Mouse (Mus musculus) induced T-regulatory cell, adult 2 months (primary cell): Measurements from ENCODE around the gene Rcsd1.

Experiments
- DNase-seq: peaks from one replicate; pipeline ENCODE4 v3.0.0-alpha.2; 2012; ENCODE audit warnings: low read depth

Rcsd1 gene

DNA sequence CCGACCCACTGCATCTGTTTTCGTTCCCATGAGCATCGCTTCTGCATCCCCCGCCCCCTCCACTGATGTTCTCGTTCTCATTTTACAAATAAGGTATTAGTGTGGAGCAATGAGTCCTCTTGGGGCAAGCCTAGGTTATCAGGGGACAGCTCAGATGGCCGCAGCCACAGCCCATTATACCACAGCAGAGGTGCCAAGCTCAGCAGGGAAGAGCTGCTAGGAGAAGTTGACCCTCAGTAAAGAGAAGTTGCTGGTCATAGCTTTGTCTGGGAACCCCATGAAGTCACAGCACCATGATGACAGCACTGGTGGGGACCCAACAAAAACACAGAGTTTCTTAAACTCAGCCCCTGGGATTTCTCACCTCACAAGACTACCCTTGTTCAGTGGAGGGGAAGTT lies 47.8 kb downstream of the Rcsd1 start:
- DNase-seq = no peak

DNA sequence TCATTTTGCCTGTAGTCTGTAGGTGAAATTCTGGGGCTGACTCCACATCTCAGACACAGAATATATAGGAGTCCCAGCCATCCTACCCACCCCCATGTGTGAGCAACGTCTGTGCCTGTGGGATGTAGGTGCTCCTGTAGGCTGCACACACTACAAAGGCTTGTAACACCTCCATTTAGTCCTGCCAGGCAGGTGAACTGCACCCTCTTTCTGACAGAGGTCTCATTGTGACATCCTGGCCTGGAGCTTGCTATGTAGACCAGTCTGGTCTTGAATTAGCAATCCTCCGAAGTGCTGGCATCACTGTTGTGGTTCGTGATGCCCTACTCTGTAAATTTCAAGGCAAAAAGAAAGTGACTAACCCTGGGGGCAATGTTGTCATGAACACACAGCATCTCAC lies 48.4 kb downstream of the Rcsd1 start:
- no peak for DNase-seq

DNA sequence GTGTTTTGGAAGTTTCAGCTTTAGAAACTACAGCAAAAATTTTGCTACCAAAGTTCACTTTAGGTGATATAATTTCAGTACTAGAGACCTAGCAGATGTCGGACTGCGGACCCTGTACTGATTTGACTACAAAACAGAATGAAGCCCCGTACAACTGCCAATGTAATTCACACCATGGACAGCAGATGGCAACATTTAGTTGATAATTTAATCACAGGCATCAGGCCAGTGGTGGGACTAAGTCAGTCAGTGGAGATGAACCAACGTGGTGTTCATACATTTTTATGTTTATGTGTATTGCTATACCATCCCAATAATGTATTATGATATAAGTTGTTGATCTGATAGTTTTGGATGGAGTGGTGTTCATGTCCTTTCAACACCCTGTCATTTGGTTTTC lies 48.8 kb downstream of the Rcsd1 start:
- DNase-seq = peak; percentile 79

DNA sequence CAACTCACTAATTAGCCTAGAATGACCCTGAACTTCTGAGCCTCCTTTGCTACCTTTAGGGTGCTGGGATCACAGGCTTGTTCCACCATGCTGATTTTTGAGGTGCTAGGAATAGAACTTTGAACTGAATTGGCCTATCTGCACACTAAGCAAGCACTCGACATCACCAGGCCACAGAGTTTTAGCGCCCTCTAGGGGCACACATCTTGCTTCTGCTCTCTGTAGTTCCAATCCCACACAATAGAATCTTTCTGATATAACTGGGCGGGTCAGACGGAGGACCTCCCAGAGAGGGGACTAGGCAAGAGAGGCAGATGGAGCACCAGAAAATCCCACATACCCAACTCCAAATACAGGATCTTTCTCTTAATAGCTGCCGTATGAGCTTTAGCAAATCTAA lies 51.0 kb downstream of the Rcsd1 start:
- peak; percentile 80 for DNase-seq

DNA sequence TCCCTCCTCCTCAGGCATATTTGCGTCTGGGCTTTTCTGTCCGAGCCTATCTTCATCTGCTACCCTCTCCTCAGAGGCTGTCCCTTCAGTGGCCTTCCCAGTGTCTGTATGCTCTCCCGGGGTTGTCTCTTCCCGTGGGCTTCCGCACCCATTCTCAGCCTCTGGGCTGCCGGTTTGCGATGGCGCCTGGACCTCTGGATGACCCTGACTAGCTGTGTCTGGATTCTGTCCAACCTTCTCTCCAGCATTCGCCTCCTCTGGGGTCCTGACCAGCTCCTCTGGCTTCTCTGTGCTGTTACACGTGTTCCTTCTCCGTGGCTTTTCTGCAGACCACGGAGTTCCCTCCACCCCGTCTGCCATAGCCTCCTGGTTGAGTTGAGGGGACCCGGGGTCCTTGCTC lies 54.1 kb downstream of the Rcsd1 start:
- DNase-seq = no peak

DNA sequence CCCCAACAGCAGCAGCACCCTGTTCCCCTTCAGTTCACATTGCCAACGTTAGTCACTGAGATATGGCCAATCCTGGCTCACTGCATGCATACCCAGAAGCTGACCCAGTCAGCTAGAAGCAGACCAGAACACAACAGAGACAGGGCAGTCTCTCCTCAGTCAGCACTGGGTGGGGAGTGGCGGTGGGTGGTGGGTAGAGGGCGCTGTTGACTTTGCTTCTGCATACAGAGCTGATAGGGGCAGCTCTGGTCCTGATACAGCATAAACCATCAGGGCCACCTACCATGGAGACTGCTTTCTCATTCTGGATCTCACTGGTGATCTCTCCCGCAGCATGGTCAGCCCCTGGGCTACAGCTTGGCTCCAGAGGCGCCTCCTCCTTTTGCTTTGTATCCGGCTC lies 54.5 kb downstream of the Rcsd1 start:
- peak; percentile 49 for DNase-seq

DNA sequence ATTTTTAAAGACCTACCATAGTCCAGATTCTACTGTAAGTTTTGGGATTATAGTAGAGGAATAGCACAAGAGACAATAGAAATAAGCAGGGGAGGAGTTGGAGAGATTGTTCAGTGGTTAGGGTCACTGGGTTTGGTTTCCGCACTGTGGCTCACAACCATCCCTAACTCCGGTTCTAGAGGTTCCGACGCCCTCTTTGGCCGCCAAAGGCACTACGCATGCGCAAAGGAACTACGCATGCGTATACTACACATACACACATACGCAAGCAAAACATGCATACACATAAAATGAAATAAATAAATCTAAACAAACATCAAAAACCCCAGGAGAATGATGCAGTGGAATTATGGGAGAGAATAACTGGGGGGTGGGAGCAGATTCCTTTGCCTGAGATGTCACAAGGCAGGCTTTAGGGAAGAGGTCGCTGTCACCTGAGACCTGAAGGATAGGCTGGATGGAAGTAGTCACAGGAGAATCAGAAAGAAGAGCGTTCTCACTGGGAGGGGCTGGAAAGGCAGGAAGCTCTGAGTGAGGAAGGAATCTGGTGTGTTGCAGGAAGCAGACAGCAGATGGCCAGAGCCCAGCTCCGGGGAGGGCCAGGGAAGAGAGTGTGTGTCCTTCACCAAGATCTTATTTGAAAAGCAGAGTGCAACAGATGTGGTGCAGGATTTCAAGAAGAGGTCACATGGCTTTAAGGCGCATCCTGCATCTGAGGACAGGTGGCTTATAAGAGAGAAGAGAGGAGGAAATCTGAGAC lies 56.3 kb downstream of the Rcsd1 start:
- DNase-seq = no peak

DNA sequence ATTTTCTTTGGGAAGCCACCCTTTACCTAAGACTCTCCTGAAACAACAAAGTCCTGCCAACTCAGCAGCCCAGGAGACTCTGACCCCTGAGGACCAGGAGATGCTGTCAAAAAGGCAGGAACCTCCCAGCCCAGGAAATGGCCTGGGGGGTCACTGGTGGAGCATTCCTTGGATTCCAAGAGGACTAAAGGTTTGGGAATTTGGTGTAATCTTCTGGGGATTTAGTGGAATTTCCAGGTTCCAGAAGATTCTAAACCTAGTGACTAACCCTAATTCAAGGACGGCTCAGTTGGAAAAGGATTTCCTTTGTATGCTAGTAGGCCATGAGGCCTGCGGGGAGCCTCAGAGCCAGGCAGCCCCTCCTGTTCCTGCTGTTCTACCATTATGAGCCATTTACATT lies 57.0 kb downstream of the Rcsd1 start:
- DNase-seq = no peak

DNA sequence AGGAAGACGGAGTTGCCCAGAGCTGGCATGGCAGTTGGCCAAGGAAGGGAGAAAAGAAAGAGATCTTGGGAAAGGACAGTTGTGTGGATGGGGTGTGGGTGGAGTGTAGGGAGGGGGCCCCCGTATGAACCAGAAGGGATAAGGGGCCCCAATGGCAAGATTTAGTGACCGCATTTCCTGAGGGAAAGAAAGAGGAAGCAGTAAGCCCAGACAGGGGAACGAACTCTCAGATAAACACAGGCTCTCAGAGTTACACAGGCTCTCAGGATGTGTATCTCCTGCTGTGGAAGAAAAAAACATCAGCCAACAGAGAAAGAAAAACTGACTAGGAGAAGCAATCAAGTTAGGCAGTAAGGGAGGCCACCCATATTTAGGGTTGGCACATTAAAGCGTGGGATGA lies 58.4 kb downstream of the Rcsd1 start:
- no peak for DNase-seq

DNA sequence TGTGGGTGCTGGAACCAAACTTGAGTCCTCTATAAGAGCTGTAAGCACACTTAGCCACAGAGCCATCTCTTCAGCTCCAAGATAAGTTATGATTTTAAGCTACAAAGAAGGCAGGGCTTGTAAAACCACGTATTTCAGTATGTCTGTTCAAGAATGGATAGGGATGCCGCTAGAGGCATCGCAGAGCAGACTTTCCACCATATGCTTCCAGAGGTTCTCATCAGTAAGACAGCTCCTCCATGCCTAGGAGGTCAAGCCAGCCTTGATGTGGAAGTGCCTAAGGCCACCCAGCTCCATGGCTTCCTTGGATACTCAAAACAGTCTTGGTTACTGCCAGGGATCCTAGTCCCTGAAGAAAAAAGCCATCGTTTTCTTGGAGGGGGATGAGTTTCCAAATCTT lies 64.5 kb downstream of the Rcsd1 start:
- DNase-seq = no peak

DNA sequence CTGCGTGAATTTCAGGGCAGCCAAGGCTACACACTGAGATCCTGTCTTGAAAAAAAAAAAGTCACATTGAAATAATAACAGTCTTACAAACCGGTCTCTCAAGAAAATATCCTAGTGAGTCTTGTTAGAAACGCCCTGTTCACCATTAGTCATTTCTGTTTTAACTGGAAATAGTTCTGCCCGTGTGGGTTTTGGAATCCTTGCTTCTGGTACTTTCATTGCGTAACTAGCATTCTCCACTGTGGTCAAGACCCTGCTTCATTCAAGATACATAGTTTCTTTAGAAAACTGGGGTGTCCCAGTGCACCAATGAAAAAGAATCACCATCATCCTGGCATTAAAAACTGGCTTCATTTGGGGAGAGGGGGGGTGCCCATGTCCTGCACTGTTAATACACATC lies 65.8 kb downstream of the Rcsd1 start:
- peak; percentile 32 for DNase-seq

DNA sequence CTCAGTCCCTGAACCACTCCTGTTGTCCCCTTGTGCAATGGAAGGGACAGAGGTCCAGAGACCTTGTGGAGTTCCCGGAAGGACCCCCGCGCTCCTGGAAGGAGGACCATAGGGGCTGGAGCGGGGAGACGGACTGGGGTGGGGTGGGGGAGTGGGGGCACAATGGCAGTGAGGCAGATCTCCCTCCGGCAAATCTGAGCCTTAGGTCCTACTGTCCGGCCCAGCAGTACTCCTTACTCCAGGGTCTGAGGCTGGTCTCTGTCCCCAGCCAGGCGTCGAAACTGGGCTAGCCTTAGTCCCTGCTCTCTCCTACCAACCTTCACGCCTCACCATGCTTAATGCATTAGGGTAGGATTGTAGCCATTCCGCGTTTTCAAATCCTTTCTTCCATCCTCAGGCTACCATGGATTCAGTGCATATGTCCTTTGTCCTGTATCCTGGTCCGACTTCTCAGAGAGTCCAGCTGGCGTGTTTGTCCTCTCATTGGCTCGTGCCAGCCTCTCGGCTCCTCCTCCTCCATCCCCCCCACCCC lies 66.7 kb downstream of the Rcsd1 start:
- DNase-seq = peak; percentile 52

DNA sequence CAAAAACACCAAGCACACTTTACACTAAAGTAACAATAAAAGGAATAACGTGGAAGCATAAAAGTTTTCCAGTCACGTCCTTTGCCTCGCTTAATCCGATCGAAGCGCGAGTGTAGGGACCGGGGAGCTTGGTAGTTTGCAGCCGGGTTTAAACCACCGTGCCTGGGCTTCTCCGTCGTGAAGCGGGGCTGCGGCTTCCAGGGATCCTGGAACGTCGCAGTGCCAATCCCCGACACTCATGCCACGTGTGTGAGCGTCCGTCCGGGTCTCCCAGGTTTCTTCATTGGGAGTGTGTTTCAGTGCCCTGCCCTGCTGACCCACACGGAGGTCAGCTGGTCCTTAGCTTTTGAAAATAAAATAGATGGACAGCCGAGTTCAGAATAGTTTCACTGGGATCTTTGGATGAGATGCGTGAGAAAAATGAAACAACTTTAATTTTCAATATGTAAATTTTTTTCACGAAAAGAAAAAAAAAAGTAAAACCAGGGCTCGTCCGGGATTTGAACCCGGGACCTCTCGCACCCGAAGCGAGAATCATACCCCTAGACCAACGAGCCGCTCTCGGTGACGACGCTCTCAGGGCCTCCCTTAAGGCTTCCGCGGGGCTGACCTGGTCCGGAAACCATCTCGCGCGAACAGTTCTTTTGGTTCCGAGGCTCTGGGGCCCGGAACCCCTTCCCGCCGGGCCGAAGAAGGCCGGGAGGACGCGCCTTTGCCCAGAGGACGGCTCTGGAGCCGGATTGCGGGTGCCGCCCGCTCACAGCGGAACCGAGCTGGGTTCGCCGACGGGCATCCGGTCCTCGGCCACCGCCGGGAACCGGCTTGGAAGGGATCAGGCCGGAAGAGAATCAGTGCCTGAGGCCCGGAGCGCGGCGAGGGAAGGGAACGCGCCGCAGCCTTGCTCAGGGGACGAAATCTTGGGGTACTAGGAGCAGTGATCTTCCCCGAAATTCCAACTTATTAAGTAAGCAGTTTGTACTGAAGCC lies 67.5 kb downstream of the Rcsd1 start:
- DNase-seq = peak; percentile 93

DNA sequence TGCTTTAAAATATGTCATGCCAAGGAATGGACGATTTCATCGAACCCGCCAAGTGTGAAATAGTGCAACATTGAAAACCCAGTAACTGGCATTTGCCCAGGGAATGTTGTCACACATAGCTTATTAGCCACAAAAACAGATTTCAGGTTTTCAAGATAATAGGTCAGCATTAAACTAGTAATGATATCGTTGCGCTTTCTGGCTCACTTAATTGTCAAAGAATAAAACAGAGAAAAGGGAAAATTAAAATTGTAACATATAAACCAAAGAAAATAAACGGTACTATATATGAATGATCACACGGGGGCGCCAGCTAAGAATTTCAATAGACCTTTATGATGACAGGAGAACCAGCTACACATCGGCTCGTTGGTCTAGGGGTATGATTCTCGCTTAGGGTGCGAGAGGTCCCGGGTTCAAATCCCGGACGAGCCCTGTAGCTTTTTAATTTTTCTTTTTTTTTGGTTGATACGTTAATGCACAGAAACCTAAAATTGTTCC lies 68.2 kb downstream of the Rcsd1 start:
- peak; percentile 95 for DNase-seq

DNA sequence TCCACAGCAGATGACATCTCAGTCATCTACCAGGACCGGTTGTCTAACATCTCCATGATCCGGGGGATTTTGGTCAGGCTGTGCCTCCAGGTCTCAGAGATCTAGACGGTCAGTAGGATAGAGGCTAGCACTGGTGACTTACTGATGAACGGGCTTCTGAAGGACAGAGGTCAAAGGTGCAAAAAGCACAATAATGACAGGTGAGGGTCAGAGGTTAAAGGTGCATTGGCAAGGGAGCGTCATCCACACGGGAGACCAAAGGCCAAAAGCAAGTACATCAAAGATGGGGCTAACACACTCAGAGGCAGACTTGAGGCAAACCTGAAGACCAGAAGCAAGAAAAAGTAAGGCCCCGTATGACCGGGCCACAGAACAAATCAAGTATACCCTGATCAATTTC lies 73.3 kb downstream of the Rcsd1 start:
- no peak for DNase-seq

DNA sequence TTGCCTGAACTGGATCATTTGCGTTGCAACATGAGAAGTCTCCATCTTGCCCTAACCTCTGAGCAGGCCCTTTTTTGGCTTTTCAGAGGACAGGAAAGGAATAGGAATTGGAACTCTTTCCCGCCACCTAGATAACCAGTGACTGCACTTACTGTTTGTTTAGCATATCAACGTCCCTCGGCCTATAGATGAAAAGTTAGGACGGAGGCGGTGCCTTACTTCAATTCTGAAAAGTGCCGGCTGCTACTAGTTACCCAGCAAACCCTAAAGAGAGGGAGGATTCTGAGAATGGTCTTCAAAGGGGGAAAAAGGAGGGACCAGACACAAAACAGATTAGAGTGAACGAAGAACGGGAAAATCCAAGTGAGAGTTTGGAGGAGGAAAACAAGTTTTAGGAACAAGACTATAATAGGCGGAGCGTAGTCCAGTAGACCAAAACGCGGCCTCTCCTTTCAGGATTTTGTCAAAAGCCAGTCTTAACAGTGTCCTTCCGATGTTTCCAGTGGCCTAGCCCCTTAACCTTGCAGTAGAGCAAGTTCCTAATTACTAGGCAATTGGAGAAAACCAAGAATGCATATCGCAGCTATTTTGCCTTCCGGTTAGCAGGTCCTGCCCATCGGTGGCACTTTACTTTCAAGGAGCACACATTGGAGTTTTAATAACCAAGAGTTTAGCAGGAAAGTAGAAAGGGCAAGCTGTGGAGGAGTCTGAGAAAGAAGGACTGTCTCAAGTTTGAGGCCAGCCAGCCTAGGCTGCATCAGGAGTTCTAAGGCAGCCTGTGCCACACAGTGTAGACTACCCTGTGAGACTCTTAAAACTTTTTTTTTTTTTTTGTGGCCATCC lies 74.3 kb downstream of the Rcsd1 start:
- peak; percentile 12 for DNase-seq

DNA sequence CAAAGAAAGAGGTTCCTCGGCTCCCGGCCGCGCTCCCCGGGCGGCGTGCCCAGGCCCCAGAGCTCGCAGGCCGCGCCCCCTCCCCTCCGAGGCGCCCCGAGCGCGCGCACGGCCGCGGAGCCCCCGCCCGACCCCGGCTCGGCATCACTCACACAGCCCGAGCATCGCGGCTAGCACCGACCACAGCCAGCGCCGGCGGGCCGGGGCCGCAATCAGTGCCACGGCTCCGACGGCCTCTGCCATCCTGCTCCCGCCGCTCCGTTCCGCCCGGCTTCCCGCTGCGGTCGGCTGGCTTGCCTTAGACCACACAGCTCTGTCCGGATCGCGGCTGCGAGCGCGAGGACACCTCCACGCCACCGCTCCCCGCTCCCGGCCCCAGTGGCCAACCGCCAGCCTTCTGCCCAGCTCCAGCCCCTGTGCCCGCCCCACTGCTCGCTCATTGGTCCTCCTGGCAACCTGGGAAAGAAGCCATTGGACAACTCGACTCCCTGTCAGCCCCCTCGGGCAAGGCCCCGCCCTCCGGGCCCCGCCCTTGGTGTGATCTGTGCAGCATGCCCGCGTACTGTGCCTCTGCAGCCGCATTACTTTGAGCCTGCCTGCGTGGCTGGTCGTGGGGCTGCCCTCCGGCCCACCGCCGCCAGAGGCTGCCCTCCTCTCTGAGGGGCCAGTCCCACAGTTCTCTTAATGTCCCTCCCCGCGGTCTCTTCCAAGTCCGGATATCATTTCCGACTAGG lies 75.2 kb downstream of the Rcsd1 start, which contains the start of gene Mpzl1:
TSS of gene Mpzl1 (minus strand) at position 388 of the 734 bp plus-strand sequence.
- peak; percentile 97 for DNase-seq

DNA sequence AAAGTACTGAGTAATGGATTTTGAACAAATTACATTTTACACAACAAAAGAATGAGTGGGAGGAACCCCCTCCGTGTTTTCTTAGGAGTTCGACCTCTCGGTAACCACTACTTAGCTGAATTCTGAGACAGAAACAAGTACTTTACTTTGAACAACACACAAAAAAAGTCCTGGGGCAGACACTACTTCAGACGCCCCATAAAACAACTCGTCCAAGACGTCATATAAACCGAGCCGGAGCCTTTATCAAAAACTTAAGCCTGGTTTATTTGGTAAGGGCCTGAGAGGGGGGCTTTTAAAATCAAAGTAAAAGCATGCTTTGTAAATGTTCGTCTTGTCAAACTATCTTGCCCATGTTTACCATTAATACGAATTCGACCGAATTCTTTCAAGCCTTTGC lies 76.2 kb downstream of the Rcsd1 start:
- DNase-seq = no peak

DNA sequence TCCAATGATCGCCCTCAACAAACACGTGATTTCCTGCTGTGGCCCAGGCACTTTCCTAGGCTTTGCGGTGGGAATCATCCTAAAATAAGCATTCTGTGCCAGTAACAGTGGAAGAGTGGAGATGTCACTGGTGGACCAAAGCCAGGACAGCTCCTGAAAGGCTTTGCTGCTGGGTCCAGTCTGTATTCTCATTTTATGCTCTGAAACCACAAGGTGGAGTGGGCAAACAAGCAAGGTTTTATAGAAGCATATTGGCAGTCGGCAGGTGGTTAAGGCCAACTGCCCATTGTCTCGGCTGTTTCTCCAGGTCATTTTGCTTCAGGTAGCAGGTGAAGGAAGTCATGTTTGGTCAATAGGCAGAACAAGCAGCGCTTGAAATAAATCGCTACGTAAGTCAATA lies 78.4 kb downstream of the Rcsd1 start:
- no peak for DNase-seq

DNA sequence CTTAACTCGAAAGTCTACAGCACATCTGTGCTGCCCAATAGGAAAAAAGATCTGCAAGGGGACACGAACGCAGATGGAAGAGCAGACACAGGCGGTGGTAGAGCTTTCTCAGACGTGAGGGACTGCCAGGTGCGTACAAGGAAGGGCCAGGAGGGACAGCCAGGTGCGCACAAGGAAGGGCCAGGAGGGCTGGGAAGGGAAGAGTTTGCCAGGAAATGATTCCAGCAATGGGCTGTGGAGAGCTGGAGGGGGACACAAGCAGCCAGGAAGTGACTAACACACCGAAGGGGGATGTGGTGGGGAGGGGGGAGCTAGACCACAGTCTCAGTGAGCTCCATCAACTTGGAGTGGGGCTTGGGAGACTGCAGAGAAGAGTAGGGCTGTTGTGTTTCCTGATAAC lies 79.6 kb downstream of the Rcsd1 start:
- DNase-seq = no peak

DNA sequence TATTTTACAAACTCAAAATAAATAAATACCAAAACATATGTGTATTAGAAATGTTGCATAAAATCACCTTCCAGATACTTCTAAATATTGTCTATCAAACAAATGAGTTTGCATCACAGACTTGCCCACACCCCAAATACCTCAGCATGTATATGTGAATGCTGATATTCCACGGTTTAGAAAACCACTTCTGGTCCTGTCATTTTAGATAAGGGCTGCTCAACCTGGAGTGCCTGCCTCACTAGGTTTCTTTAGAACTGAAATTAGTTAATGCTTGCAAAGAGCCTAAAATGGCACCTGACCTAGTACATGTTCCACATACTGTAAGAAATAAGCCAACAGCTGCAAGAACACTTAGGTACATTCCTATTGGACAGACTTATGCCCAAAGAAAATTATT lies 81.0 kb downstream of the Rcsd1 start:
- DNase-seq = no peak
